14 mouse cellular contexts compared by ENCODE assay signal in the genomic region with DNA sequence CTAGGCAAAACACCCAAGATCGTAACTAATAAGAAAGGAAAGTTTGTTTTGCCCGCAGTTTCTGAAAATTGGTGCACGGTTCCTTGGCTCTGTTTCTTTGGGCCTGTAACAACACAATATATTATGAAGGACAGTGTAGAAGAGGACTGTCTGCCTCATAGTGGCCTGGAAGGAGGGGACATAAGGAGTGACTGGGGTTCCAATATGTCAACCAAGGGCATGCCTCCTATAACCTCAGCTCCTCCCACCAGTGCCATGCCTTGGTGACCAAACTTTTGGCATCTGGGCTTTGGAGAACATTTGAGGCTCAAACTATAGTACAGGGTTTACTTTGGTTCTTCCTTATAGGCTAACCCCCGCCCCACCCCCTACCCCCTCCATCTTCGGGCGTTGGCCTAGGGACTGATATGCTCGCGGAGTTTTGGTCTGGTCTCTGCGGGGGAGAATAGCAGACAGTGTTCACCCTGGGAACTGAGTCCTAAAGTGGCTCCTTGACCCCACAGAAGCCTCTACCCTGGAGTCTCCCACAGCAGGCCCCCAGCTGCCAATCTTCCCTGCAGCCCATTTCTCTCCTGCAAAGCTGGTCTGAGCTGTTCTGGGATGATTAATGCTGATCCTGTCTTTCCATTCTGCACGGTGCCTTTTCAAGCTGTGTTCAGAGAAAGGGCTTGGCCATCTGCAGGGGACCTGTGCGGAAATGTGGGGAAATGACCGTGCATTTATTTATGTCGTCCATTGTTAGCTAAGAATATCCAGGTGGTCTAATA. TPM values are rescaled to one million over a fixed set of nuclear protein-coding genes. Genes with fewer than 3 reads are reported as not detected.
DNase-seq lines count a peak whose midpoint lies in the region; ATAC-seq and TF ChIP-seq lines count a peak whose summit lies in the region.
"Had no signal": no experiment of that assay in that cellular context is flagged by ENCODE, and none has a peak within 500 bp of the region (broad histone marks: within the 10 kb centered on the region; RNA-seq: fewer than 3 reads in every experiment).

No protein-coding gene starts in this region.

- TF ChIP-seq EP300 in ES-Bruce4 (IDR thresholded peaks at IDR 0.05; ENCODE audit: insufficient read depth, low read depth, low read length): peak; percentile 50; the same call in 1 of the 2 replicates

- 59% methylated on average over 13 of the region's 13 CpGs for WGBS in forebrain, embryonic 12.5 days
- WGBS in forebrain, embryonic 16.5 days: 49% methylated on average over 13 of the region's 13 CpGs
- 72% methylated on average over 13 of the region's 13 CpGs for WGBS in embryonic facial prominence, embryonic 13.5 days
- WGBS in midbrain, embryonic 15.5 days: 42% methylated on average over 13 of the region's 13 CpGs

- ATAC-seq in forebrain, embryonic 12.5 days (ENCODE audit: low FRiP score): peak; percentile 33; the same call in 1 of the 2 replicates
- no peak for ATAC-seq in forebrain, embryonic 16.5 days
- ATAC-seq in embryonic facial prominence, embryonic 13.5 days (ENCODE audit: insufficient number of reproducible peaks, insufficient read depth, low FRiP score, low TSS enrichment, low read depth): no peak
- ATAC-seq in midbrain, embryonic 15.5 days (replicated peaks): peak; percentile 48; the same call in 1 of the 2 replicates

- H3K9me3 ChIP-seq in forebrain, embryonic 12.5 days: no peaks in the 10 kb centered on the region
- H3K9me3 ChIP-seq in forebrain, embryonic 16.5 days (ENCODE audit: control insufficient read depth, low read length): no peaks in the 10 kb centered on the region
- no peaks in the 10 kb centered on the region for H3K9me3 ChIP-seq in ES-Bruce4 (replicated peaks; ENCODE audit: control insufficient read depth, insufficient read depth, low read length, poor library complexity, severe bottlenecking)
- no peaks in the 10 kb centered on the region for H3K9me3 ChIP-seq in embryonic facial prominence, embryonic 13.5 days
- no peaks in the 10 kb centered on the region for H3K9me3 ChIP-seq in midbrain, embryonic 15.5 days
- H3K9me3 ChIP-seq: heart, embryonic 13.5 days; limb, embryonic 12.5 days had no signal

- H3K9ac ChIP-seq in forebrain, embryonic 12.5 days: no peak overlapping the region
- no peak overlapping the region for H3K9ac ChIP-seq in forebrain, embryonic 16.5 days (replicated peaks; ENCODE audit: low read depth, low read length)
- no peak overlapping the region for H3K9ac ChIP-seq in ES-Bruce4 (ENCODE audit: low read depth, poor library complexity, severe bottlenecking)
- H3K9ac ChIP-seq in embryonic facial prominence, embryonic 13.5 days: no peak overlapping the region
- H3K9ac ChIP-seq in midbrain, embryonic 15.5 days: no peak overlapping the region
- H3K9ac ChIP-seq: heart, embryonic 13.5 days; limb, embryonic 12.5 days had no signal

- no peak overlapping the region for H3K4me3 ChIP-seq in forebrain, embryonic 12.5 days (replicated peaks)
- no peak overlapping the region for H3K4me3 ChIP-seq in forebrain, embryonic 16.5 days (replicated peaks; ENCODE audit: low read length)
- no peak overlapping the region for H3K4me3 ChIP-seq in ES-Bruce4 (ENCODE audit: low read depth, low read length)
- H3K4me3 ChIP-seq in embryonic facial prominence, embryonic 13.5 days: no peak overlapping the region
- H3K4me3 ChIP-seq in midbrain, embryonic 15.5 days: no peak overlapping the region
- H3K4me3 ChIP-seq: heart, embryonic 13.5 days; limb, embryonic 12.5 days had no signal

- H3K27ac ChIP-seq in forebrain, embryonic 12.5 days: 0 out of 2 replicates have a peak overlapping the region, but pooled peaks have one; percentile 13
- no peak overlapping the region for H3K27ac ChIP-seq in forebrain, embryonic 16.5 days (ENCODE audit: low read length)
- H3K27ac ChIP-seq in ES-Bruce4 (ENCODE audit: insufficient read depth, low read length): no peak overlapping the region
- H3K27ac ChIP-seq in embryonic facial prominence, embryonic 13.5 days: peak overlapping the region; percentile 48; the same call in 1 of the 2 replicates
- H3K27ac ChIP-seq in midbrain, embryonic 15.5 days: no peak overlapping the region
- H3K27ac ChIP-seq: heart, embryonic 13.5 days; limb, embryonic 12.5 days had no signal

- H3K27me3 ChIP-seq in forebrain, embryonic 12.5 days: no peaks in the 10 kb centered on the region
- no peaks in the 10 kb centered on the region for H3K27me3 ChIP-seq in forebrain, embryonic 16.5 days (replicated peaks; ENCODE audit: control insufficient read depth, insufficient read depth, low read length)
- H3K27me3 ChIP-seq in ES-Bruce4 (ENCODE audit: control insufficient read depth, insufficient read depth, low read length, poor library complexity, severe bottlenecking): no peaks in the 10 kb centered on the region
- no peaks in the 10 kb centered on the region for H3K27me3 ChIP-seq in embryonic facial prominence, embryonic 13.5 days
- no peaks in the 10 kb centered on the region for H3K27me3 ChIP-seq in midbrain, embryonic 15.5 days (replicated peaks)
- H3K27me3 ChIP-seq: heart, embryonic 13.5 days; limb, embryonic 12.5 days had no signal

- peaks cover 16% of the 10 kb centered on the region for H3K4me1 ChIP-seq in forebrain, embryonic 12.5 days
- H3K4me1 ChIP-seq in forebrain, embryonic 16.5 days (replicated peaks; ENCODE audit: control insufficient read depth, insufficient read depth, low read length): peaks cover 4% of the 10 kb centered on the region; the same call in 1 of the 2 replicates
- peaks cover 6% of the 10 kb centered on the region for H3K4me1 ChIP-seq in ES-Bruce4 (ENCODE audit: control insufficient read depth, insufficient read depth, low read length)
- peaks cover 7% of the 10 kb centered on the region; the same call in 1 of the 2 replicates for H3K4me1 ChIP-seq in embryonic facial prominence, embryonic 13.5 days
- H3K4me1 ChIP-seq in midbrain, embryonic 15.5 days: peaks cover 14% of the 10 kb centered on the region
- H3K4me1 ChIP-seq: heart, embryonic 13.5 days; limb, embryonic 12.5 days had no signal

- H3K4me2 ChIP-seq in forebrain, embryonic 12.5 days: no peak overlapping the region
- no peak overlapping the region for H3K4me2 ChIP-seq in forebrain, embryonic 16.5 days (ENCODE audit: low read length)
- H3K4me2 ChIP-seq in embryonic facial prominence, embryonic 13.5 days: no peak overlapping the region
- 0 out of 2 replicates have a peak overlapping the region, but pooled peaks have one; percentile 10 for H3K4me2 ChIP-seq in midbrain, embryonic 15.5 days
- H3K4me2 ChIP-seq: heart, embryonic 13.5 days; limb, embryonic 12.5 days had no signal

- TF ChIP-seq POLR2A in ES-Bruce4 (IDR thresholded peaks at IDR 0.05; ENCODE audit: insufficient read depth, low read length): no peak

- H3K36me3 ChIP-seq in forebrain, embryonic 12.5 days (replicated peaks): no peaks in the 10 kb centered on the region
- no peaks in the 10 kb centered on the region for H3K36me3 ChIP-seq in forebrain, embryonic 16.5 days (ENCODE audit: control insufficient read depth, insufficient read depth)
- no peaks in the 10 kb centered on the region for H3K36me3 ChIP-seq in ES-Bruce4 (ENCODE audit: control insufficient read depth, insufficient read depth, low read length, poor library complexity, severe bottlenecking)
- no peaks in the 10 kb centered on the region for H3K36me3 ChIP-seq in embryonic facial prominence, embryonic 13.5 days
- H3K36me3 ChIP-seq in midbrain, embryonic 15.5 days (replicated peaks): no peaks in the 10 kb centered on the region
- H3K36me3 ChIP-seq: heart, embryonic 13.5 days; limb, embryonic 12.5 days had no signal

- no peak for TF ChIP-seq CTCF in ES-Bruce4 (IDR thresholded peaks at IDR 0.05; ENCODE audit: low read depth, low read length)

- no peak for DNase-seq in testis, postnatal 14 days (ENCODE audit: low spot score)
- no peak for DNase-seq in left cerebral cortex, adult 18-20 months (ENCODE audit: low spot score in 2 of 2)
- no peak for DNase-seq in cerebellum, postnatal 14 days
- DNase-seq: adrenal gland, postnatal 14 days; gastrocnemius, postnatal 14 days; kidney, adult 18-20 months; right cerebral cortex, postnatal 25 days had no signal

RNA-seq across cellular contexts. Expression of a gene that starts 31.2 kb away (rescaled TPM):
- 11.1 and 13.1 TPM in 2 replicates for polyA plus RNA-seq in forebrain, embryonic 12.5 days (2016; fragmentation: Nextera tagmentation; extraction: Ambion mirVana)
- polyA plus RNA-seq in forebrain, embryonic 16.5 days (2015; fragmentation: Nextera tagmentation; extraction: Ambion mirVana): 13.2 and 15.0 TPM in 2 replicates
- 20.9 and 29.2 TPM in 2 replicates for polyA plus RNA-seq in ES-Bruce4 (2011; ENCODE audit: insufficient read depth, insufficient read length, low read depth, missing spikeins)
- polyA plus RNA-seq in embryonic facial prominence, embryonic 13.5 days (2015; fragmentation: Nextera tagmentation; extraction: Ambion mirVana): 4.7 and 6.3 TPM in 2 replicates
- polyA plus RNA-seq in midbrain, embryonic 15.5 days (2015; fragmentation: Nextera tagmentation; extraction: Ambion mirVana): 10.9 and 12.5 TPM in 2 replicates
- total RNA-seq in left cerebral cortex, adult 18-20 months (2021): 10 to 100 TPM; 89.8 to 94.1 TPM

RNA-seq across cellular contexts. Expression of a gene that starts 44.4 kb away (rescaled TPM):
- polyA plus RNA-seq in forebrain, embryonic 12.5 days (2016; fragmentation: Nextera tagmentation; extraction: Ambion mirVana): 9.3 and 11.3 TPM in 2 replicates
- polyA plus RNA-seq in forebrain, embryonic 16.5 days (2015; fragmentation: Nextera tagmentation; extraction: Ambion mirVana): 13.4 and 14.3 TPM in 2 replicates
- 6.8 and 8.7 TPM in 2 replicates for polyA plus RNA-seq in ES-Bruce4 (2011; ENCODE audit: insufficient read depth, insufficient read length, low read depth, missing spikeins)
- 9.8 and 10.0 TPM in 2 replicates for polyA plus RNA-seq in embryonic facial prominence, embryonic 13.5 days (2015; fragmentation: Nextera tagmentation; extraction: Ambion mirVana)
- 7.5 and 7.8 TPM in 2 replicates for polyA plus RNA-seq in midbrain, embryonic 15.5 days (2015; fragmentation: Nextera tagmentation; extraction: Ambion mirVana)
- total RNA-seq in left cerebral cortex, adult 18-20 months (2021): 10 to 100 TPM in 1 of 2 experiments, 1 to 10 TPM in 1; 8.2 to 10.0 TPM

Comparison
In these comparisons a context has a peak if more than half of its experiments do, and no peak if none do; other contexts are left out.
1. ATAC-seq: peak in forebrain, embryonic 12.5 days (single experiment) and midbrain, embryonic 15.5 days (single experiment); none in forebrain, embryonic 16.5 days (single experiment) and embryonic facial prominence, embryonic 13.5 days (single experiment).
2. H3K27ac ChIP-seq: peak in forebrain, embryonic 12.5 days (single experiment) and embryonic facial prominence, embryonic 13.5 days (single experiment); none in forebrain, embryonic 16.5 days (single experiment), ES-Bruce4 (single experiment) and midbrain, embryonic 15.5 days (single experiment).